In genomic region chr16:35768469-35768784, GRCm38 (mm10) we compare ENCODE assay signal across 7 mouse cellular contexts. TPM values are rescaled to one million over a fixed set of nuclear protein-coding genes. Genes with fewer than 3 reads are reported as not detected.
A peak's percentile ranks its signal among the peaks of the same experiment; 100 is the strongest.
DNase-seq lines count a peak whose midpoint lies in the region; ATAC-seq and TF ChIP-seq lines count a peak whose summit lies in the region.

No protein-coding gene starts in this region.

- 23% methylated on average over 6 of the region's 6 CpGs for WGBS in lung, postnatal 0 days
- WGBS in embryonic facial prominence, embryonic 15.5 days: 24% methylated on average over 6 of the region's 6 CpGs
- WGBS in limb, embryonic 13.5 days: 23% methylated on average over 6 of the region's 6 CpGs
- WGBS in stomach, embryonic 14.5 days: 23% methylated on average over 6 of the region's 6 CpGs

- H3K27ac ChIP-seq in lung, postnatal 0 days (ENCODE audit: low read length): no peak overlapping the region
- no peak overlapping the region for H3K27ac ChIP-seq in embryonic facial prominence, embryonic 15.5 days (replicated peaks)
- no peak overlapping the region for H3K27ac ChIP-seq in limb, embryonic 13.5 days
- no peak overlapping the region for H3K27ac ChIP-seq in stomach, embryonic 14.5 days (ENCODE audit: low read length)

- no peaks in the 10 kb centered on the region for H3K27me3 ChIP-seq in lung, postnatal 0 days (replicated peaks; ENCODE audit: insufficient read depth, low read length)
- no peaks in the 10 kb centered on the region for H3K27me3 ChIP-seq in embryonic facial prominence, embryonic 15.5 days
- no peaks in the 10 kb centered on the region for H3K27me3 ChIP-seq in limb, embryonic 13.5 days
- no peaks in the 10 kb centered on the region for H3K27me3 ChIP-seq in stomach, embryonic 14.5 days (ENCODE audit: control insufficient read depth, insufficient read depth, low read length)

- H3K9ac ChIP-seq in lung, postnatal 0 days (replicated peaks; ENCODE audit: low read depth): peak overlapping the region; percentile 69
- peak overlapping the region; percentile 83 for H3K9ac ChIP-seq in embryonic facial prominence, embryonic 15.5 days
- H3K9ac ChIP-seq in limb, embryonic 13.5 days: peak overlapping the region; percentile 94
- H3K9ac ChIP-seq in stomach, embryonic 14.5 days (replicated peaks; ENCODE audit: low read depth, low read length): peak overlapping the region; percentile 84

- H3K36me3 ChIP-seq in lung, postnatal 0 days (ENCODE audit: insufficient read depth, low read length): no peaks in the 10 kb centered on the region
- no peaks in the 10 kb centered on the region for H3K36me3 ChIP-seq in embryonic facial prominence, embryonic 15.5 days
- 0 out of 2 replicates have a peak, but pooled peaks cover 3% of the 10 kb centered on the region for H3K36me3 ChIP-seq in limb, embryonic 13.5 days
- H3K36me3 ChIP-seq in stomach, embryonic 14.5 days (ENCODE audit: control insufficient read depth, insufficient read depth, low read length): no peaks in the 10 kb centered on the region

- peak overlapping the region; percentile 85 for H3K4me3 ChIP-seq in lung, postnatal 0 days (ENCODE audit: low read depth, low read length)
- peak overlapping the region; percentile 87 for H3K4me3 ChIP-seq in embryonic facial prominence, embryonic 15.5 days (replicated peaks)
- peak overlapping the region; percentile 85 for H3K4me3 ChIP-seq in limb, embryonic 13.5 days
- peak overlapping the region; percentile 79 for H3K4me3 ChIP-seq in stomach, embryonic 14.5 days (ENCODE audit: low read depth, low read length)

- H3K9me3 ChIP-seq in lung, postnatal 0 days (ENCODE audit: low read length): no peaks in the 10 kb centered on the region
- no peaks in the 10 kb centered on the region for H3K9me3 ChIP-seq in embryonic facial prominence, embryonic 15.5 days (replicated peaks)
- no peaks in the 10 kb centered on the region for H3K9me3 ChIP-seq in limb, embryonic 13.5 days
- no peaks in the 10 kb centered on the region for H3K9me3 ChIP-seq in stomach, embryonic 14.5 days (ENCODE audit: control insufficient read depth, low read depth, low read length)

- TF ChIP-seq EP300 in lung, postnatal 0 days (IDR thresholded peaks at IDR 0.05): no peak

- H3K4me2 ChIP-seq in lung, postnatal 0 days (replicated peaks; ENCODE audit: low read depth, low read length): peak overlapping the region; percentile 91
- H3K4me2 ChIP-seq in embryonic facial prominence, embryonic 15.5 days (replicated peaks): peak overlapping the region; percentile 93
- peak overlapping the region; percentile 80 for H3K4me2 ChIP-seq in limb, embryonic 13.5 days (replicated peaks)
- H3K4me2 ChIP-seq in stomach, embryonic 14.5 days (replicated peaks; ENCODE audit: low read depth, low read length): peak overlapping the region; percentile 95

- no peak for TF ChIP-seq CTCF in lung, postnatal 0 days (IDR thresholded peaks at IDR 0.05)

- 0 out of 2 replicates have a peak, but pooled peaks cover 4% of the 10 kb centered on the region for H3K4me1 ChIP-seq in lung, postnatal 0 days (ENCODE audit: insufficient read depth, low read depth, low read length)
- peaks cover 23% of the 10 kb centered on the region for H3K4me1 ChIP-seq in embryonic facial prominence, embryonic 15.5 days
- peaks cover 27% of the 10 kb centered on the region for H3K4me1 ChIP-seq in limb, embryonic 13.5 days
- peaks cover 21% of the 10 kb centered on the region for H3K4me1 ChIP-seq in stomach, embryonic 14.5 days (ENCODE audit: control insufficient read depth, insufficient read depth, low read length)

- ATAC-seq in lung, postnatal 0 days: no peak
- ATAC-seq in embryonic facial prominence, embryonic 15.5 days (ENCODE audit: insufficient number of reproducible peaks, low FRiP score, low TSS enrichment, low read depth): no peak
- no peak for ATAC-seq in limb, embryonic 13.5 days (ENCODE audit: low FRiP score, low read depth)
- no peak for ATAC-seq in stomach, embryonic 14.5 days (ENCODE audit: insufficient number of reproducible peaks, insufficient read depth, low FRiP score, low read depth)

- DNase-seq in lung, postnatal 0 days (ENCODE audit: low spot score): no peak
- no peak for DNase-seq in lung, postnatal 10 days
- no peak for DNase-seq in embryo, embryonic 11 days
- DNase-seq in urinary bladder, postnatal 25 days (ENCODE audit: low spot score): no peak

RNA-seq across cellular contexts. Expression of gene Dirc2, which starts 0.7 kb away (rescaled TPM):
- polyA plus RNA-seq in lung, postnatal 0 days (2015; fragmentation: Nextera tagmentation; extraction: Ambion mirVana): 18.0 and 18.6 TPM in 2 replicates
- polyA plus RNA-seq in embryonic facial prominence, embryonic 15.5 days (2015; fragmentation: Nextera tagmentation; extraction: Ambion mirVana): 17.4 and 18.1 TPM in 2 replicates
- polyA plus RNA-seq in limb, embryonic 13.5 days (2015; fragmentation: Nextera tagmentation; extraction: Ambion mirVana): 14.6 and 14.7 TPM in 2 replicates
- polyA plus RNA-seq in stomach, embryonic 14.5 days (2014; fragmentation: Nextera tagmentation; extraction: Ambion mirVana): 16.7 and 20.5 TPM in 2 replicates

RNA-seq across cellular contexts. Expression of gene Hspbap1, which starts 1.7 kb away (rescaled TPM):
- polyA plus RNA-seq in lung, postnatal 0 days (2015; fragmentation: Nextera tagmentation; extraction: Ambion mirVana): 9.3 and 9.9 TPM in 2 replicates
- 13.3 and 13.9 TPM in 2 replicates for polyA plus RNA-seq in embryonic facial prominence, embryonic 15.5 days (2015; fragmentation: Nextera tagmentation; extraction: Ambion mirVana)
- polyA plus RNA-seq in limb, embryonic 13.5 days (2015; fragmentation: Nextera tagmentation; extraction: Ambion mirVana): 17.5 and 19.0 TPM in 2 replicates
- polyA plus RNA-seq in stomach, embryonic 14.5 days (2014; fragmentation: Nextera tagmentation; extraction: Ambion mirVana): 15.8 TPM in 2 replicates
